Mouse (Mus musculus) Muller cell, postnatal 12 days (primary cell): ENCODE results near the gene Olfr1315-ps1.

Experiments used
- DNase-seq: peaks from one replicate; pipeline ENCODE4 v3.0.0-alpha.2; 2015; ENCODE audit errors: inconsistent ontology term

Olfr1315-ps1 gene

DNA sequence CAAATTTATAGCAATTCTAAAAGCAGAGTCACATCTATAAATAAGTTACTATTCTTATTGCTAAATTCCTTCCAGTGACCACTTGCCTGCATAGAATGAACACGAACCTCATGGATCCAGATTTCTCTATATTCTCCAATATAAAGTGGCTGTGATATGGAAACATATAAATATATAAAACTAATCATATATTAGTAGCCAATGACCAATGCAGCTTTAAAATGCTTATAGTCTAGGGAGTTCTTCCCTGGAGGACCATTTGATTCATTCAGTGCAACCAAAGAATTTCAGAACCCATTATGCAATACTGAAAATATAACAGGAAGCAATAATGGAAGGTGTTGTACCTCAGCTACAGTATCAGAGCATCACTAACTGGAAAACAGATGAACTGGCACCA, at the start of gene Olfr1315-ps1:
TSS of gene Olfr1315-ps1 (minus strand) at position 101 of the 400 bp plus-strand sequence.
- no peak for DNase-seq

DNA sequence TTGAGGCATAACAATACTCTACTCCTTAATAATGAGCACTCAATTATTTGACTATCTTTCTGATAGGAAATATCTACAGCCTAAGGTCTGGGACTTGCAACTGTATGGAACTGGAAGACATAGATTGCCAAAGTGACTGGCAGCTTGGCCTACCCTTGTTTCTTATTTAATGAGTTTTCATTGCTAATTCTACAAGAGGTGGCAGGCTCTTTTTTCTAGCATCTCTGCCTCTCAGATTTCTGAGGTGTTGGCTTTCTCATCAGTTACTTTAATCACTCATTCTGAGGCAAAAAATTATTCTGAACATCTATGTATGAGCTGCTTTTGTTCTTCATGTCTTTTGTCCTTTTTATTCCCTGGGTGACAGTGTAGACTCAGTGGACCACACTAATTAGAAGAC, 38.7 kb upstream of the Olfr1315-ps1 start, which contains the start of gene Olfr1318:
TSS of gene Olfr1318 (plus strand) at position 301 of the 400 bp plus-strand sequence.
- no peak for DNase-seq

DNA sequence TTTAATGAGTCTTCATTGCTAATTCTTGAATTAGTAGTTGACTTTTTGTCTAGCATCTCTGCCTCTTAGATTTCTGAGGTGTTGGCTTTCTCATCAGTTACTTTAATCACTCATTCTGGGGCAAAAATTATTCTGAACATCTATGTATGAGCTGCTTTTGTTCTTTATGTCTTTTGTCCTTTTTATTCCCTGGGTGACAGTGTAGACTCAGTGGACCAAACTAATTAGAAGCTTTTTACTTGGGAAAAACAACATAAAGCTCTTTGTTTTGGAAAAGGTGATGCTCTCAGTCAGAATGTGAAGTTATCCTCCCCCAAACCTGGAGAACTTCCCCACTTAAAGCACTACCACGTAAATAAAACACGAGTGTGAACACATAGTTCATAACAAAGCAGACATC, 24.8 kb upstream of the Olfr1315-ps1 start, which contains the start of gene Olfr1317:
TSS of gene Olfr1317 (plus strand) at position 301 of the 400 bp plus-strand sequence.
- no peak for DNase-seq

DNA sequence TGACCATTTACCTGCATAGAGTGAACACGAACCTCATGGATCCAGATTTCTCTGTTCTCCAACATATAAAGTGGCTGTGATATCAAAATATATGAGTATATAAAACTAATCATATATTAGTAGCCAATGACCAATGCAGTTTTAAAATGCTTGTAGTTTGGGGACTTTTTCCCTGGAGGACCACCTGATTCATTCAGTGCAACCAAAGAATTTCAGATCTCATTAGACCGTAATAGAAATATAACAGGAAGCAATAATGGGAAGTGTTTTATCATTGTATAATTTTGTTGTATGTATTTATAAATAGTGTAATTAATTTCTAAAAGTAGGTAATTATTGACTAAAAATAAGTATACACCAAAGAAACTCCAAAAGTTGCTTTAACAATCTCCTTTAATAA, 19.6 kb upstream of the Olfr1315-ps1 start, which contains the start of gene Olfr1316:
TSS of gene Olfr1316 (minus strand) at position 101 of the 400 bp plus-strand sequence.
- DNase-seq, result no peak

DNA sequence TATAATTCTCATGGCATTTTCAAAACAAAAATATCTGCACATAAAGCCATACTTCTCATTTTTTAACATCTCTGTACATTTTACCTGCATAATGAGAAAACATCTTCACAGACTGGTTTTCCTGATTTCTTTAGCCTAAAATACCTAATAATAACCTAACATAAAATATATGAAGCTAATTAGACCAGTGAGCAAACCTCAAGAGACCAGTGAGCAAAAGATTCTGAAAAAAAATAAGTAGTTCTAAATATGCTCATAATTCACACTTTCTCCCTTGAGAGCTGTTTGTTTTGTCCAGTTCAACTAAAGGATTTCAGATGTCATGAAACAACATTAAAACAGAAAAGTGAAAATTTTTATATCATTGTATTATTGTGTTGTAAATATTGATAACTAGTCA, 18.6 kb downstream of the Olfr1315-ps1 start, which contains the start of gene Olfr1314:
TSS of gene Olfr1314 (minus strand) at position 101 of the 400 bp plus-strand sequence.
- no peak for DNase-seq

DNA sequence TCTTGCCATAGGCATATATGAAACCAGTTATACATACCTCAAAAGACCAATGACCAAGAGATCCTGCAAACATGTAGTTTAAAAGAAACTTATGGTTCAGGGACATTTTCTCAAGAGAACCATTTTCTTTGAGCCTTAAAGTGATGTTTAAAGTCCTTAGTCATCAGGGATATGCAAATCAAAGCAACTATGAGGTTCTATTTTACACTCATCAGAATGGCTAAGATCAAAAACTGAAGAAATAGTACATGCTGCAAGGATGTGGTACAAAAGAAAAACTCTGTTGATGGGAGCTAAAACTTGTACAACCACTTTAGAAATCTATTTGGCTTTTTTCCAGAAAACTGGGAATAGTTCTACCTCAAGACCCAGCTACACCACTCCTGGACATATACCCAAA, 37.5 kb downstream of the Olfr1315-ps1 start, which contains the start of gene Olfr1313:
TSS of gene Olfr1313 (minus strand) at position 101 of the 400 bp plus-strand sequence.
- no peak for DNase-seq
